Mouse (Mus musculus): ENCODE data around the gene Gm3099.
"Not testable (repeated sequence)": the region's sequence is repeated elsewhere in the genome, so short reads cannot be mapped to it uniquely, and the experiment has no call there.

Gene Gm3099

GRCm38 (mm10) chr14:3998094-3998493, at the start of gene Gm3099:
TSS of gene Gm3099 (plus strand) at chr14:3998394.
- in situ Hi-C loops (cut with MboI; ENCODE audit: low sequenced_read_pairs) = not testable (repeated sequence)

GRCm38 (mm10) chr14:3963247-3963646, 34.9 kb upstream of the Gm3099 start, which contains the start of gene Gm3095:
TSS of gene Gm3095 (plus strand) at chr14:3963547.
- in situ Hi-C loops (cut with MboI; ENCODE audit: low sequenced_read_pairs) = not testable (repeated sequence)

- in situ Hi-C loops (cut with MboI; ENCODE audit: low sequenced_read_pairs) = not testable (repeated sequence)
Observed at GRCm38 (mm10) chr14:4023641-4024040, 25.4 kb downstream of the Gm3099 start, which contains the start of gene Gm5796. TSS of gene Gm5796 (plus strand) at chr14:4023941.
